Mouse (Mus musculus) heart, embryonic 14.5 days (tissue): ENCODE results near the gene Oas1h. TPM values are rescaled to one million over a fixed set of nuclear protein-coding genes. Genes with fewer than 3 reads are reported as not detected.
"Not testable (repeated sequence)": the region's sequence is repeated elsewhere in the genome, so short reads cannot be mapped to it uniquely, and the experiment has no call there.

ENCODE experiments used
- ATAC-seq: fragments of 200-750 bp; cut with Nextera tagmentation; 2 replicates; pipeline ENCODE4 v1.8.0; 2017; ENCODE audit warnings: low read depth, moderate TSS enrichment; ENCODE audit not compliant: insufficient number of reproducible peaks, insufficient read depth, low FRiP score
- H3K27ac ChIP-seq, 2 experiments: fragments of 200-500 bp in 1 of 2; fragments of 300-500 bp in 1 of 2; sonication (generic) in 1 of 2; replicated peaks in 1 of 2; 2 replicates each; pipeline ENCODE4 v1.5.1; 2012 to 2014; ENCODE audit warnings: low read depth in 2 of 2, low read length in 2 of 2, control low read depth in 1 of 2, mild to moderate bottlenecking in 1 of 2, mixed read lengths in 1 of 2; ENCODE audit not compliant: control insufficient read depth in 1 of 2, insufficient read depth in 1 of 2
- H3K27me3 ChIP-seq: fragments of 300-500 bp; sonication (generic); 2 replicates; pipeline ENCODE4 v1.6.1; 2014; ENCODE audit warnings: mild to moderate bottlenecking, low read length, control low read depth; ENCODE audit not compliant: control insufficient read depth, insufficient read depth
- H3K36me3 ChIP-seq: fragments of 300-500 bp; sonication (generic); 2 replicates; pipeline ENCODE4 v1.6.1; 2014; ENCODE audit warnings: mild to moderate bottlenecking, control low read depth, low read length, mixed read lengths; ENCODE audit not compliant: control insufficient read depth, insufficient read depth
- H3K4me1 ChIP-seq, 2 experiments: fragments of 200-500 bp in 1 of 2; fragments of 300-500 bp in 1 of 2; sonication (generic) in 1 of 2; 2 replicates each; pipeline ENCODE4 v1.6.1; 2012 to 2014; ENCODE audit warnings: low read length in 2 of 2, control low read depth in 1 of 2, mixed read lengths in 1 of 2; ENCODE audit not compliant: control insufficient read depth in 2 of 2, insufficient read depth in 2 of 2
- H3K4me2 ChIP-seq: fragments of 300-500 bp; sonication (generic); 2 replicates; pipeline ENCODE4 v1.6.1; 2014; ENCODE audit warnings: mild to moderate bottlenecking, low read length
- H3K4me3 ChIP-seq, 2 experiments: fragments of 200-500 bp in 1 of 2; fragments of 300-500 bp in 1 of 2; sonication (generic) in 1 of 2; 2 replicates each; pipeline ENCODE4 v1.5.1; 2012 to 2014; ENCODE audit warnings: low read length in 2 of 2, mild to moderate bottlenecking in 2 of 2, control low read depth in 1 of 2, low read depth in 1 of 2, moderate library complexity in 1 of 2; ENCODE audit not compliant: control insufficient read depth in 1 of 2, insufficient read depth in 1 of 2
- H3K9ac ChIP-seq: fragments of 300-500 bp; sonication (generic); 2 replicates; pipeline ENCODE4 v1.6.1; 2014; ENCODE audit warnings: mild to moderate bottlenecking, low read length
- H3K9me3 ChIP-seq: fragments of 300-500 bp; sonication (generic); 2 replicates; pipeline ENCODE4 v1.6.1; 2016; ENCODE audit warnings: low read length, control low read depth; ENCODE audit not compliant: control insufficient read depth
- WGBS: fragments of 180-500 bp; shearing (Covaris S2); extraction: QIAGEN DNeasy Blood & Tissue Kit; methylation state at CpG from one replicate; pipeline ENCODE4 v1.1.7; 2014; 5-methylcytosine and 5-hydroxymethylcytosine counted together
- polyA plus RNA-seq: library from polyadenylated mRNA; unstranded; fragments of >200 nt; fragmentation: Nextera tagmentation; extraction: Ambion mirVana; gene quantifications from 2 replicates; pipeline ENCODE4 v1.2.1, GENCODE M21; 2014

Oas1h gene
- polyA plus RNA-seq, 1 experiment from 2014 or later: not detected

DNA sequence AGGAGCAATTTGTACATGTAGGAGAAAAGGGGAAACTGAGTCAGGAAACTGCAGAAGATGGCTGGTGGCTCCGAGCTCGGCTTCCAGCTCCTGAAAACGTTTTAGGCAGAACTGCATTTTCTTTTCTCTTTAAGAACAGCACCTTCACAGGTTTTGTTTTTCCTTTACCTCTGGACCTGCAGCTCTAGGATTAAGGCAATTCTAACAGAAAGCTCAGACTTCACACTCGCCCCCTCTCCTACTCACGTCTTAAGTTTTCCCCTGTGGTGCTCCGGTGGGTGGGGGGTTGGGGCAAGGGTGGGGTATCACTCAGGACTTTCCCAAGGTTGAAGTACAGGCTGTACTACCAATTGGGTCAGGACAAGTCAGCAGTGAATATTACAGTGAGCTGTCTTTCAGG, 26.6 kb downstream of the Oas1h start:
- H3K9ac ChIP-seq: no peak overlapping the region
- no peaks in the 10 kb centered on the region for H3K36me3 ChIP-seq
- WGBS: 20% methylated on average over 6 of the region's 6 CpGs
- no peaks in the 10 kb centered on the region for H3K27me3 ChIP-seq
- H3K9me3 ChIP-seq: no peaks in the 10 kb centered on the region
- no peak for ATAC-seq
- no peaks in the 10 kb centered on the region for H3K4me1 ChIP-seq
- H3K4me2 ChIP-seq: no peak overlapping the region
- no peak overlapping the region for H3K27ac ChIP-seq
- H3K4me3 ChIP-seq: no peak overlapping the region

DNA sequence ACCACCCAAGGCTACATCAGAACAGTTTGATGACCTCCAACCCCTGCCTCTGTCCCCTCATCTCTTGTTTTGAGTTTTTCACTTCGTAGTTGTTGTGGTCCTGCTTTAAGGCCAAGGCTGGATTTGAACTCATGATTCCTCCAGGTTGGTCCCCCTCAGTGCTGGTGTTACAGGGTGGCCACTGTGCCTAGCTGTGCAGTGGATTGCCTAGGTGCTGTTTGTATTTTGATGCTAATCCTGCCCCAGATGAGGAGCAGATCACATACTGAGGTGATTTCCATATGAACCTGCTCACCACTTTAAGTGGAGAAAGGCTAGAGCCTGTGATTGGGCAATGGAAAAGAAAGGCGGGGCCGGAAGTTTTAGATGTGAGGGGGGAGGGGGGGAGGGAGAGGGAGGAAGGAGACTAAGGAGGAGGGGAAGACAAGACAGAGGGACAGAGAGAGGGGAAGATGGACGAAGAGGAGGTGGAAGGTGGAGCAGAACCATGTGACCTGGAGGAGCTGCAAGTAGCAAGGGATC, 27.1 kb downstream of the Oas1h start:
- H3K36me3 ChIP-seq, H3K4me2 ChIP-seq, H3K9ac ChIP-seq, H3K9me3 ChIP-seq, H3K4me3 ChIP-seq, ATAC-seq, H3K27me3 ChIP-seq, H3K4me1 ChIP-seq, H3K27ac ChIP-seq: not testable (repeated sequence)
- 46% methylated on average over 4 of the region's 4 CpGs for WGBS

DNA sequence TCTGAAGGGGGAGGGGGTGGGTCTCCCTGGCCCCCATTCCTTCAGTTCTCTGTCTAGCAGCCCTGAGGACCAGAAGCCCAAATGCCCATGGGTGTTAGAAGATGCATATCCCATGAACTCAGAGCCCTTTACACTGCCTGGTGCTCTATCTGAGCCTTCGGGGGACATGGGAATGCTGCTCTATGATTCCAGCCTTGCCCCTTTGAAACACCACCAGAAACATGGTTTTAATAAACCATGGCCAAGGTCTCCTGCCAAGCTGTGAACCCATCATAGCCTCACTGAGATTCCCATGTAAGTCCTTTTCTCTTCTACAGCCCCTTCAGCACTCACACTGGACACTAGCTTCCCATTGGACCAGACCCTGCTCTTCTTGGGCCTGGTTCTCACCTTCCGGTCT, 28.8 kb downstream of the Oas1h start:
- WGBS: 61% methylated on average over 2 of the region's 2 CpGs
- no peaks in the 10 kb centered on the region for H3K36me3 ChIP-seq
- no peak for ATAC-seq

GRCm38 (mm10) chr5:120890991-120891390, 29.8 kb downstream of the Oas1h start:
- Histone ChIP-seq H3K9me3 (no peaks in the 10 kb centered on the region), H3K27me3 (no peaks in the 10 kb centered on the region), H3K4me3 (no peak overlapping the region), H3K4me1 (no peaks in the 10 kb centered on the region), H3K4me2 (no peak overlapping the region), H3K27ac (no peak overlapping the region), H3K36me3 (no peaks in the 10 kb centered on the region), H3K9ac (no peak overlapping the region)
- whole genome bisulfite sequencing: 48% methylated on average over 3 of the region's 3 CpGs
- no peak for ATAC-seq

More for the DNA sequence above, 28.8 kb downstream of the Oas1h start:
- H3K27me3 ChIP-seq: no peaks in the 10 kb centered on the region
- no peaks in the 10 kb centered on the region for H3K9me3 ChIP-seq
- H3K27ac ChIP-seq: no peak overlapping the region
- no peak overlapping the region for H3K4me2 ChIP-seq
- H3K9ac ChIP-seq: no peak overlapping the region
- H3K4me3 ChIP-seq: no peak overlapping the region
- no peaks in the 10 kb centered on the region for H3K4me1 ChIP-seq

GRCm38 (mm10) chr5:120891566-120892242, 30.5 kb downstream of the Oas1h start:
- H3K4me2 ChIP-seq, H3K9me3 ChIP-seq, ATAC-seq, H3K36me3 ChIP-seq, H3K4me1 ChIP-seq, H3K27me3 ChIP-seq, H3K27ac ChIP-seq, H3K9ac ChIP-seq, H3K4me3 ChIP-seq: not testable (repeated sequence)
- WGBS: 68% methylated on average over 2 of the region's 2 CpGs

- no peak overlapping the region for H3K9ac ChIP-seq
- no peaks in the 10 kb centered on the region for H3K9me3 ChIP-seq
- no peak overlapping the region for H3K4me3 ChIP-seq
- no peaks in the 10 kb centered on the region for H3K27me3 ChIP-seq
- no peaks in the 10 kb centered on the region for H3K36me3 ChIP-seq
- ATAC-seq: no peak
- H3K4me2 ChIP-seq: no peak overlapping the region
- 54% methylated on average over 2 of the region's 2 CpGs for WGBS
- no peaks in the 10 kb centered on the region for H3K4me1 ChIP-seq
- no peak overlapping the region for H3K27ac ChIP-seq
These were observed 31.0 kb downstream of the Oas1h start for GRCm38 (mm10) chr5:120892243-120892660.

DNA sequence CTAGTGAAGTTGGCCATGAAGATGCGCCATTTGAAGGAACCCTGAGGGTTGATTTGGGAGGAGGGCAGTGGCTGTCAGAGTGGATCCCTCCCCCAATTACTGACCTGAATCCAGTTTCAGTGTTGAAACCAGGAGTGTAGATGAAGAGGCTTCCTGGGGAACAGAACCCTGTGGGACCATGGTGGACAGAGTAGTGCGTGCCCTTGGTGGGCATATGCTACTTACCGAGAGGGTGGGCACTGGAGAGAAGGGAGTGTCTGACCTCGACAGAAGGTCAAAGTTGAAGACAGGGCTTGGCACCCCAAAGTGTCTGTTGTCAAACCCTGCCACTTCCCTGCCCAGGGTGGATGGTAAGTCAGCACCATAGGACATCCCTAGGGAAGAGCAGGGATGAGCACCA, 32.6 kb downstream of the Oas1h start:
- not testable (repeated sequence) for H3K4me1 ChIP-seq, H3K36me3 ChIP-seq, H3K9ac ChIP-seq, H3K27me3 ChIP-seq, H3K4me3 ChIP-seq, H3K4me2 ChIP-seq, ATAC-seq, H3K27ac ChIP-seq, H3K9me3 ChIP-seq
- 82% methylated on average over 4 of the region's 4 CpGs for WGBS

DNA sequence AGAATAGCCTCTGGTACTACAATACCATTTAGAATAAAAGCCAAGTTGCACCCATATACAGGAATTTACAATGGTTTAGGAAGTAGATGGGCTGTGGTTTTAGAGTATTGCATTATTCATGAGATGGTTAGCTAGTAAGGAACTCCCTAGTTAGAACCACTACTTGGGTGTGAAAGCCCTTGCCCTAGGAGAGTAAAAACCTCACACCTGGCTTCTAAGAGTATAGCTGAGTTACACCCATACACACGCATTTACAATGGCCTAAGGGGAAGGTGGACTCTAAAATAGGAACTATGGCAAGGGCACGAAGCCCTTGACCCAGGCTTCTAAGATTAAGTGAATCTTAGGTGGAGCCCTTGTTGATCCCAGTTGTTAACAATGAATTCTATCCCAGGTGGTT, 33.5 kb downstream of the Oas1h start:
- not testable (repeated sequence) for H3K9me3 ChIP-seq, H3K27me3 ChIP-seq, H3K9ac ChIP-seq, H3K4me2 ChIP-seq, ATAC-seq, H3K4me1 ChIP-seq, H3K36me3 ChIP-seq, H3K27ac ChIP-seq, H3K4me3 ChIP-seq
- 62% methylated on average over 2 of the region's 2 CpGs for WGBS
